In the genomic region with DNA sequence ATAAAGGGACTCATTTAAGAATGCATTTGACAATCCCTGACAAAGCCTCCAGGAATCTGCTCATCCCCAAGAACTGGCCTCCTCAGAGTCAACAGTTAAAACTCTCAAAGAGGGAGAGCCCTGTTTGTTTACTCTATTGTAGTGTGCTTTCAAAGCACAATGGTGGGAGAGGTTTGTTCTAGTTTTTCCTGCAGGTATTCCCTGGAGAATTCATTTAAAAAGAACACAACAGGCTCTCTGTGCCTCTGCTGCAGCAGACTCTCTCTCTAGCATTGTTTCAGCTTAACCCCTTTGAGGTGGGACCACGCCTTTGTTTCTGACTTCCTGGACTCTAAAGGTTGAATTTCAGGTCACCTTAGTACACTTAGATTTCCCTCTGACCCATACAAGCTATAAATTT, we compare ENCODE assay signal across 26 mouse cellular contexts.
A peak's percentile ranks its signal among the peaks of the same experiment; 100 is the strongest.
DNase-seq lines count a peak whose midpoint lies in the region; ATAC-seq and TF ChIP-seq lines count a peak whose summit lies in the region.
"Had no signal": no experiment of that assay in that cellular context is flagged by ENCODE, and none has a peak within 500 bp of the region (broad histone marks: within the 10 kb centered on the region; RNA-seq: fewer than 3 reads in every experiment).

No protein-coding gene starts in this region.

- H3K9ac ChIP-seq in heart, postnatal 0 days (replicated peaks; ENCODE audit: low read depth, low read length), result no peak overlapping the region
- H3K9ac ChIP-seq: hindbrain, embryonic 12.5 days; intestine, embryonic 15.5 days; limb, embryonic 12.5 days; liver, embryonic 15.5 days; lung, embryonic 14.5 days had no signal

- no peak overlapping the region for H3K4me3 ChIP-seq in gastrocnemius, adult 2 months
- H3K4me3 ChIP-seq in heart, postnatal 0 days (ENCODE audit: low read depth, low read length), result no peak overlapping the region
- no peak overlapping the region for H3K4me3 ChIP-seq in heart, embryonic 10.5 days
- H3K4me3 ChIP-seq: hindbrain, embryonic 12.5 days; intestine, embryonic 15.5 days; limb, embryonic 12.5 days; liver, embryonic 15.5 days had no signal

- peaks cover 10% of the 10 kb centered on the region for H3K4me1 ChIP-seq in heart, postnatal 0 days (ENCODE audit: control insufficient read depth, insufficient read depth)
- H3K4me1 ChIP-seq in heart, embryonic 10.5 days, result peaks cover 10% of the 10 kb centered on the region
- H3K4me1 ChIP-seq: hindbrain, embryonic 12.5 days; limb, embryonic 12.5 days; liver, embryonic 15.5 days had no signal

- H3K36me3 ChIP-seq in heart, postnatal 0 days (replicated peaks; ENCODE audit: control insufficient read depth, insufficient read depth, low read length), result no peaks in the 10 kb centered on the region
- H3K36me3 ChIP-seq in heart, embryonic 10.5 days, result no peaks in the 10 kb centered on the region
- H3K36me3 ChIP-seq: hindbrain, embryonic 12.5 days; intestine, embryonic 15.5 days; limb, embryonic 12.5 days; liver, embryonic 15.5 days had no signal

- H3K27me3 ChIP-seq in heart, postnatal 0 days (ENCODE audit: control insufficient read depth, insufficient read depth, low read length), result no peaks in the 10 kb centered on the region
- H3K27me3 ChIP-seq in heart, embryonic 10.5 days (ENCODE audit: insufficient read depth, poor library complexity, severe bottlenecking), result no peaks in the 10 kb centered on the region
- H3K27me3 ChIP-seq: CH12.LX; hindbrain, embryonic 12.5 days; intestine, embryonic 15.5 days; limb, embryonic 12.5 days; liver, embryonic 15.5 days had no signal

- no peak for TF ChIP-seq CTCF in gastrocnemius, adult 2 months (IDR thresholded peaks at IDR 0.05)
- TF ChIP-seq CTCF in heart, postnatal 0 days (IDR thresholded peaks at IDR 0.05; ENCODE audit: low read depth), result no peak

- WGBS in heart, postnatal 0 days, result 64% methylated on average over 1 of the region's 1 CpGs
- WGBS in heart, embryonic 10.5 days, result 71% methylated on average over 1 of the region's 1 CpGs

- H3K9me3 ChIP-seq in heart, postnatal 0 days (replicated peaks; ENCODE audit: control insufficient read depth, low read length), result no peaks in the 10 kb centered on the region
- H3K9me3 ChIP-seq in heart, embryonic 10.5 days, result no peaks in the 10 kb centered on the region
- H3K9me3 ChIP-seq: hindbrain, embryonic 12.5 days; intestine, embryonic 15.5 days; limb, embryonic 12.5 days; liver, embryonic 15.5 days had no signal

- H3K27ac ChIP-seq in gastrocnemius, adult 2 months, result peak overlapping the region; percentile 74
- H3K27ac ChIP-seq in heart, postnatal 0 days (ENCODE audit: low read depth), result no peak overlapping the region
- no peak overlapping the region for H3K27ac ChIP-seq in heart, embryonic 10.5 days
- H3K27ac ChIP-seq: hindbrain, embryonic 12.5 days; hindbrain, postnatal 0 days; intestine, embryonic 15.5 days; limb, embryonic 12.5 days; liver, embryonic 15.5 days had no signal

- no peak for DNase-seq in gastrocnemius, adult 2 months
- DNase-seq in gastrocnemius, postnatal 36 days, result no peak
- no peak for DNase-seq in heart, postnatal 0 days (ENCODE audit: low spot score)
- no peak for DNase-seq in heart, embryonic 10.5 days (ENCODE audit: low spot score)
- peak; percentile 24 for DNase-seq in kidney, postnatal 14 days
- no peak for DNase-seq in kidney, adult 11 months
- DNase-seq in ZHBTc4 (ENCODE audit: low read depth, low spot score), result peak; percentile 85
- no peak for DNase-seq in spleen, postnatal 14 days (ENCODE audit: low spot score in 2 of 2)
- DNase-seq: adrenal gland, adult 2 months; adrenal gland, postnatal 36 days; cerebellum, adult 2 months; cerebellum, postnatal 14 days; gastrocnemius, postnatal 25 days; heart, postnatal 10 days; lung, embryonic 14.5 days; lung, postnatal 14 days; midbrain, embryonic 14.5 days had no signal

- H3K4me2 ChIP-seq in heart, postnatal 0 days (ENCODE audit: low read depth, low read length), result no peak overlapping the region
- H3K4me2 ChIP-seq: heart, embryonic 11.5 days; hindbrain, embryonic 12.5 days; intestine, embryonic 15.5 days; limb, embryonic 12.5 days; liver, embryonic 15.5 days; lung, embryonic 14.5 days had no signal

- TF ChIP-seq EP300 in heart, postnatal 0 days (IDR thresholded peaks at IDR 0.05; ENCODE audit: low read depth), result no peak

- ATAC-seq in heart, postnatal 0 days (ENCODE audit: insufficient read depth, low read depth), result 0 out of 2 replicates have a peak, but pooled peaks have one; percentile 19
- ATAC-seq: activated CD4-positive, CD25-positive, alpha-beta regulatory T cell, adult 4 months; forebrain, embryonic 14.5 days; hindbrain, postnatal 0 days; intestine, embryonic 15.5 days had no signal

- intact Hi-C loops in gastrocnemius, adult 2 months (cut with DNase I), result loop anchor here (5.0 to 10.0 kb wide), 3 partner anchors 100 to 330 kb away; partner anchors contain the start of gene Kitl
- intact Hi-C loops in gastrocnemius, postnatal 36 days (cut with DNase I), result loop anchor here (10.0 kb wide), 1 partner anchor 520 kb away; no protein-coding TSS in a partner anchor

Comparison
In these comparisons a context has a peak if more than half of its experiments do, and no peak if none do; other contexts are left out.
1. DNase-seq: peak in kidney, postnatal 14 days (single experiment) and ZHBTc4 (single experiment); none in gastrocnemius, adult 2 months (single experiment), gastrocnemius, postnatal 36 days (0 of 2), heart, postnatal 0 days (single experiment), heart, embryonic 10.5 days (single experiment), kidney, adult 11 months (single experiment) and spleen, postnatal 14 days (0 of 2).